ENCODE assay signal across 19 mouse cellular contexts in genomic region chr1:152750312-152750965, GRCm38 (mm10). TPM values are rescaled to one million over a fixed set of nuclear protein-coding genes. Genes with fewer than 3 reads are reported as not detected.
A peak's percentile ranks its signal among the peaks of the same experiment; 100 is the strongest.
DNase-seq lines count a peak whose midpoint lies in the region; ATAC-seq and TF ChIP-seq lines count a peak whose summit lies in the region.
"Had no signal": no experiment of that assay in that cellular context is flagged by ENCODE, and none has a peak within 500 bp of the region (broad histone marks: within the 10 kb centered on the region; RNA-seq: fewer than 3 reads in every experiment).

Apobec4 (plus strand) TSS chr1:152750551.

- TF ChIP-seq CTCF in liver, postnatal 0 days (IDR thresholded peaks at IDR 0.05; ENCODE audit: low read depth), result no peak
- TF ChIP-seq CTCF in forebrain, postnatal 0 days (IDR thresholded peaks at IDR 0.05; ENCODE audit: low read depth), result no peak

- H3K9ac ChIP-seq in hindbrain, embryonic 13.5 days, result no peak within 1 kb of the TSS
- H3K9ac ChIP-seq in hindbrain, embryonic 12.5 days, result no peak within 1 kb of the TSS
- H3K9ac ChIP-seq in liver, postnatal 0 days (replicated peaks), result no peak within 1 kb of the TSS
- H3K9ac ChIP-seq in liver, embryonic 12.5 days, result no peak within 1 kb of the TSS
- H3K9ac ChIP-seq in forebrain, postnatal 0 days, result peak within 1 kb of the TSS; percentile 18; the same call in 1 of the 2 replicates
- H3K9ac ChIP-seq: embryonic facial prominence, embryonic 12.5 days; limb, embryonic 13.5 days; lung, embryonic 15.5 days had no signal

- no peak within 1 kb of the TSS for H3K4me3 ChIP-seq in hindbrain, embryonic 13.5 days
- no peak within 1 kb of the TSS for H3K4me3 ChIP-seq in hindbrain, embryonic 12.5 days
- H3K4me3 ChIP-seq in liver, postnatal 0 days (ENCODE audit: low read depth, low read length), result no peak within 1 kb of the TSS
- H3K4me3 ChIP-seq in liver, embryonic 12.5 days, result no peak within 1 kb of the TSS
- H3K4me3 ChIP-seq in forebrain, postnatal 0 days (ENCODE audit: low read depth, low read length), result no peak within 1 kb of the TSS
- H3K4me3 ChIP-seq: embryonic facial prominence, embryonic 12.5 days; limb, embryonic 13.5 days; lung, embryonic 15.5 days; midbrain, embryonic 10.5 days had no signal

- peaks cover 12% of the 10 kb centered on the region for H3K4me1 ChIP-seq in hindbrain, embryonic 13.5 days (replicated peaks)
- H3K4me1 ChIP-seq in hindbrain, embryonic 12.5 days, result 0 out of 2 replicates have a peak, but pooled peaks cover 2% of the 10 kb centered on the region
- H3K4me1 ChIP-seq in liver, postnatal 0 days (ENCODE audit: insufficient read depth), result no peaks in the 10 kb centered on the region
- no peaks in the 10 kb centered on the region for H3K4me1 ChIP-seq in liver, embryonic 12.5 days
- peaks cover 10% of the 10 kb centered on the region; the same call in 1 of the 2 replicates for H3K4me1 ChIP-seq in forebrain, postnatal 0 days (ENCODE audit: insufficient read depth)

- H3K9me3 ChIP-seq in hindbrain, embryonic 13.5 days, result no peaks in the 10 kb centered on the region
- H3K9me3 ChIP-seq in hindbrain, embryonic 12.5 days (replicated peaks), result no peaks in the 10 kb centered on the region
- H3K9me3 ChIP-seq in liver, postnatal 0 days (ENCODE audit: low read length), result no peaks in the 10 kb centered on the region
- no peaks in the 10 kb centered on the region for H3K9me3 ChIP-seq in liver, embryonic 12.5 days (replicated peaks)
- H3K9me3 ChIP-seq in forebrain, postnatal 0 days (ENCODE audit: low read length), result no peaks in the 10 kb centered on the region
- H3K9me3 ChIP-seq: embryonic facial prominence, embryonic 12.5 days; limb, embryonic 13.5 days; lung, embryonic 15.5 days; midbrain, embryonic 10.5 days had no signal

- TF ChIP-seq EP300 in liver, postnatal 0 days (IDR thresholded peaks at IDR 0.05; ENCODE audit: low read depth), result no peak

- H3K27me3 ChIP-seq in hindbrain, embryonic 13.5 days, result no peaks in the 10 kb centered on the region
- H3K27me3 ChIP-seq in hindbrain, embryonic 12.5 days, result no peaks in the 10 kb centered on the region
- H3K27me3 ChIP-seq in liver, postnatal 0 days (ENCODE audit: insufficient read depth, low read length), result no peaks in the 10 kb centered on the region
- H3K27me3 ChIP-seq in liver, embryonic 12.5 days (replicated peaks), result no peaks in the 10 kb centered on the region
- no peaks in the 10 kb centered on the region for H3K27me3 ChIP-seq in forebrain, postnatal 0 days (ENCODE audit: insufficient read depth, low read length)
- H3K27me3 ChIP-seq: embryonic facial prominence, embryonic 12.5 days; limb, embryonic 13.5 days; lung, embryonic 15.5 days had no signal

- ATAC-seq in hindbrain, embryonic 13.5 days (ENCODE audit: low FRiP score), result no peak
- ATAC-seq in hindbrain, embryonic 12.5 days (ENCODE audit: low FRiP score), result no peak
- ATAC-seq in liver, postnatal 0 days, result no peak
- ATAC-seq in liver, embryonic 12.5 days, result no peak
- ATAC-seq in forebrain, postnatal 0 days, result peak; percentile 90

- 67% methylated on average over 13 of the region's 13 CpGs for WGBS in hindbrain, embryonic 13.5 days
- WGBS in hindbrain, embryonic 12.5 days, result 63% methylated on average over 13 of the region's 13 CpGs
- 67% methylated on average over 13 of the region's 13 CpGs for WGBS in liver, postnatal 0 days (ENCODE audit: insufficient replicate concordance)
- 67% methylated on average over 13 of the region's 13 CpGs for WGBS in liver, embryonic 12.5 days (ENCODE audit: insufficient replicate concordance)
- 22% methylated on average over 13 of the region's 13 CpGs for WGBS in forebrain, postnatal 0 days

- no peak for DNase-seq in liver, postnatal 0 days
- DNase-seq in forebrain, postnatal 0 days, result peak; percentile 86
- peak; percentile 40 to 46 for DNase-seq in right cerebral cortex, adult 2 months (ENCODE audit: low spot score in 2 of 2)
- DNase-seq in adrenal gland, adult 2 months, result no peak
- DNase-seq in thymus, adult 18-20 months, result no peak
- DNase-seq: adrenal gland, postnatal 25 days; cerebellum, adult 9-10 months had no signal

- H3K36me3 ChIP-seq in hindbrain, embryonic 13.5 days, result no peaks in the 10 kb centered on the region
- no peaks in the 10 kb centered on the region for H3K36me3 ChIP-seq in hindbrain, embryonic 12.5 days
- H3K36me3 ChIP-seq in liver, postnatal 0 days (replicated peaks; ENCODE audit: insufficient read depth, low read length), result no peaks in the 10 kb centered on the region
- no peaks in the 10 kb centered on the region for H3K36me3 ChIP-seq in liver, embryonic 12.5 days
- no peaks in the 10 kb centered on the region for H3K36me3 ChIP-seq in forebrain, postnatal 0 days (ENCODE audit: insufficient read depth)
- H3K36me3 ChIP-seq: embryonic facial prominence, embryonic 12.5 days; limb, embryonic 13.5 days; lung, embryonic 15.5 days; midbrain, embryonic 10.5 days had no signal

- H3K27ac ChIP-seq in hindbrain, embryonic 13.5 days, result 0 out of 2 replicates have a peak within 1 kb of the TSS, but pooled peaks have one; percentile 8
- no peak within 1 kb of the TSS for H3K27ac ChIP-seq in hindbrain, embryonic 12.5 days
- H3K27ac ChIP-seq in liver, postnatal 0 days (ENCODE audit: low read depth), result no peak within 1 kb of the TSS
- no peak within 1 kb of the TSS for H3K27ac ChIP-seq in liver, embryonic 12.5 days
- H3K27ac ChIP-seq in forebrain, postnatal 0 days (ENCODE audit: low read depth, low read length), result peak within 1 kb of the TSS; percentile 80
- H3K27ac ChIP-seq: embryonic facial prominence, embryonic 12.5 days; kidney, postnatal 0 days; limb, embryonic 13.5 days; lung, embryonic 15.5 days; midbrain, embryonic 10.5 days had no signal

- H3K4me2 ChIP-seq in hindbrain, embryonic 13.5 days, result no peak within 1 kb of the TSS
- no peak within 1 kb of the TSS for H3K4me2 ChIP-seq in hindbrain, embryonic 12.5 days (replicated peaks)
- H3K4me2 ChIP-seq in liver, postnatal 0 days (ENCODE audit: low read depth, low read length), result 0 out of 2 replicates have a peak within 1 kb of the TSS, but pooled peaks have one; percentile 31
- H3K4me2 ChIP-seq in liver, embryonic 12.5 days, result no peak within 1 kb of the TSS
- peak within 1 kb of the TSS; percentile 23 for H3K4me2 ChIP-seq in forebrain, postnatal 0 days (ENCODE audit: low read depth)
- H3K4me2 ChIP-seq: embryonic facial prominence, embryonic 12.5 days; limb, embryonic 13.5 days; lung, embryonic 15.5 days had no signal

RNA-seq across cellular contexts. Expression of gene Apobec4, which starts in this region (rescaled TPM):
- not detected in 2 replicates for polyA plus RNA-seq in hindbrain, embryonic 13.5 days (2015; fragmentation: Nextera tagmentation; extraction: Ambion mirVana)
- polyA plus RNA-seq in hindbrain, embryonic 12.5 days (2016; fragmentation: Nextera tagmentation; extraction: Ambion mirVana), result not detected in 2 replicates
- polyA plus RNA-seq in liver, postnatal 0 days (2015; fragmentation: Nextera tagmentation; extraction: Ambion mirVana), result not detected in 2 replicates
- not detected in 2 replicates for polyA plus RNA-seq in liver, embryonic 12.5 days (2016; fragmentation: Nextera tagmentation; extraction: Ambion mirVana)
- total RNA-seq in forebrain, postnatal 0 days (2014; rRNA removed), result 0.15 and 0.48 TPM in 2 replicates
- polyA plus RNA-seq in forebrain, postnatal 0 days (2015; fragmentation: Nextera tagmentation; extraction: Ambion mirVana), result 0.09 and 0.19 TPM in 2 replicates
- total RNA-seq in adrenal gland, adult 2 months (2021), result not detected
- not detected in 2 replicates for polyA plus RNA-seq in adrenal gland, adult 2 months (2012; rRNA removed)
- total RNA-seq: adrenal gland, postnatal 25 days; gastrocnemius, adult 18-20 months; neutrophil, adult 5-6 weeks had no signal
- polyA plus RNA-seq: embryonic facial prominence, embryonic 12.5 days; heart, embryonic 16.5 days; kidney, postnatal 0 days; limb, embryonic 13.5 days; midbrain, embryonic 10.5 days; urinary bladder, adult 2 months had no signal

Comparison
In these comparisons a context has a peak if more than half of its experiments do, and no peak if none do; other contexts are left out.
1. Peak in DNase-seq, ATAC-seq, H3K27ac ChIP-seq, H3K9ac ChIP-seq and H3K4me2 ChIP-seq in forebrain, postnatal 0 days; RNA of the gene not detected or under 1 TPM.
2. DNase-seq: peak in right cerebral cortex, adult 2 months (2 of 2); none in liver, postnatal 0 days (single experiment), adrenal gland, adult 2 months (single experiment) and thymus, adult 18-20 months (0 of 2).